Mouse (Mus musculus) right cerebral cortex, adult 18-20 months (tissue): ENCODE measurements at regions not wholly inside any gene's neighbourhood (a gene's known extent, or its start where the extent isn't known, plus 50 kb on each side); places are given as distances from the start of the nearest gene placed in this dataset.
A peak's percentile ranks its signal among the peaks of the same experiment; 100 is the strongest.

Experiments used
- DNase-seq: peaks from one replicate; pipeline ENCODE4 v3.0.0; 2022; ENCODE audit warnings: mixed read lengths

DNA sequence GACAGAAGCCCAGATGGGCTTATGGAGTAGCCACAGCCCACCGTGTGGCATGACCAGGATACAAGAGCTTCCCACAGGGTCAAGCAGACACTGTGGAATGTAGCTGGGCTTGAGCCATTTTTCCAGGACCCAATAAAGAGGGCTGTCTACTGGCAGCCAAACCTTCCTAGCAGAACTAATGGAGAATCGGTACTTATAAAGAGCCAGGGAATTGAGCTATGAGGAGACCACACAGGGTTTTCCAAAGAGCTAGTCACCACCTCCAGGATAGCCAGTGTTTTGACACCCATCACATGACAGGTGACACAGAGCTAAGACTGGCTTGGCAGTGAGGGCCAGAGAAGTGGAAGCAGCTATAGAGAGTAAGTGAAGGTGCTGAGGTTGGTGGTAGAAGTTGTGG is 149.9 kb downstream of the Map2k4 start:
- DNase-seq, result no peak

DNA sequence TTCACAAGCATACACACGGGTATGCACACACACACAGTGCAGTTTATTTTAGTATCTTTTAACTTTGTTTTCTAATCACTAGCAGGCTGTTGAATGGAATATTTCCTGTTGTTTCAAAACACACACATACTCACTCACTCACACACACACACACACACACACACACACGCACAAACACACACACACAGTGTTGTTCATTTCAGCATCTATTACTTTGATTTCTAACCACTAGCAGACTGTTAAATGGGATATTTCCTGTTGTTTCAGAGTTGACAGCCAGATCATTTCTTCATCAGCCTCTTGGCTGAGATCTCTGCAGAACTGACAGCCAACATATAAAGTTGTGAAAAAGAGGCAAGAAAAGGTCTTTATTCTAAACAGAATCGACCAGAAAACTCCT is 150.9 kb downstream of the Map2k4 start:
- no peak for DNase-seq

- no peak for DNase-seq
Observed at GRCm38 (mm10) chr11:65635307-65635706, 152.8 kb downstream of the Map2k4 start.

- no peak for DNase-seq
Observed at GRCm38 (mm10) chr11:65631164-65631563, 156.9 kb downstream of the Map2k4 start.

DNA sequence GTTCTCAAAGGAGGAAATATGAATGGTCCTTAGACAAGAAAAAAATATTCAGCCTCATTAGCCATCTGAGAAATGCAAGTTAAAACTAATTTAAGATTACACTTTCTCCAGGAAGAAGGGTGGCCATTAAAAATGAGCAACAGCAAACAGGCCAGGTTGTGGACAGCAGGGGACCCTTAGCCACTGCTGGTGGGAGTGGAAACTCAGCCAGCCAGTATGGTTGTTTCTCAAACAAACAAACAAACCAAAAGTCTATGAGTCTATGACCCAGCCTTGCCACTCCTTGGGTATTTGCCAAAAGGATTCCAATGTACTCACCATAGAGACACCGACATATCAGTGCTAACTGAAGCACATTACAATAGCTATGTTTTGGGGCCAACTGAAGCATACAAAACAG is 157.7 kb downstream of the Map2k4 start:
- DNase-seq, result no peak

- DNase-seq, result no peak
Observed at GRCm38 (mm10) chr11:65629320-65629719, 158.8 kb downstream of the Map2k4 start.

DNA sequence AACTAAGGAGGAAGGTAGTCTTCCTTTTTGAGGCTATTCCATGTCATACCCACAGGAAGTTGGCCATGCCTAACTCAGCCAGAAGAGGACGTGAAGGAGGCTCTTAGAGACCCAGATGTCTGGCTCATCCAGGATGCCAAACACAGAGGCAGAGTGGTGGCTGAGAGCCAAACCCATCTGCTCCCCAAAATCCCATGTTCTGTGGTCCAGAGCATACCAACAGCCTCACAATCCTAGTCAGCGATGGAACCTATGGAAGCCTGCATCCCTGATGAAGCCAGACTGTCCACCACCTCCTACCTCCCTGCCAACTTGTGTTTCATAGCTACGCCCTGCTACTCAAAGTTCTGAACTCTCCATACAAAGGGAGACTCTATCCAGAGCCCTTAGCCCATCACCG is 169.1 kb downstream of the Map2k4 start:
- DNase-seq, result no peak

- DNase-seq, result no peak
Observed at GRCm38 (mm10) chr11:65610536-65610935, 177.6 kb downstream of the Map2k4 start.

GRCm38 (mm10) chr11:65609056-65609455 is 179.0 kb downstream of the Map2k4 start:
- no peak for DNase-seq

- DNase-seq, result no peak
Observed at GRCm38 (mm10) chr11:65597298-65598076, 190.6 kb downstream of the Map2k4 start.

GRCm38 (mm10) chr11:65588491-65588890 is 199.6 kb downstream of the Map2k4 start:
- DNase-seq, result no peak

DNA sequence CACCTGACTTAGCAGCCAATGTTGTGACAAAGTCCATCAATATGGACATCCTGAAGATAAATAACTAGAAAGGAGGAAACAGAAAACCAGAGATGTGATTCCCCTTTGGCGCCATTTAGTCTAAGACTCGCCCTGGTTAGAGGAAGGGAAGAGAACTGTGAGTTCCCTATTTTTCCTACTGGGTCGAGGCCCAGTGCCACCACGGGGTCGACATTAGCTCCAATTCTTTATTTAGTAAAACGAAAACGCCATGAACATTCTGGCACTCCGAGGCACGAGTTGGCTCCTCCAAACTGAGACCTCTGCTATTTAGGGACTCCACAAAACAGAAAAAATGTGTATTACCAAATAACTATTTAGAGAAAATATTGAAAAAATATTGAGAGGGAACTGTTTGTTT is 220.3 kb downstream of the Map2k4 start:
- DNase-seq, result no peak

GRCm38 (mm10) chr11:65558236-65558635 is 229.9 kb downstream of the Map2k4 start:
- DNase-seq, result no peak

DNA sequence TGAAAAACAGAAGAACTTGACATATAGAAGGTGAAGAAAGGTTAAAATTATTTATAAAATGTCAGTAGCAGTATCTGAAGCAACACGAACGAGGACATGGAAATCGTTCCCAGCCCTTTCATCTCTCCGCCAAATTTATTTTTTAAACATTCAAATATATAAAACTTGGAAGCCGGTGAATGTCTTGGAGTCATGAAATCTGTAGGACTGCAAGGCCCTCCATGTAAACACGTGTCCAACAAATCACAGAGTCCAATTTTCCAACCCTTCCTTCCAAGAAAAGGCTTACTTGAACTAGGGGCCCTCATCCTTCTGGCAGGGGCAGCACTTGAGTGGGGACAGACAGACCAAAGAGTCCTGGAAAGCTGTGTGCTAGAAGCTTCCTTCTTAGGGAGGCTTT is 237.0 kb downstream of the Map2k4 start:
- no peak for DNase-seq

DNA sequence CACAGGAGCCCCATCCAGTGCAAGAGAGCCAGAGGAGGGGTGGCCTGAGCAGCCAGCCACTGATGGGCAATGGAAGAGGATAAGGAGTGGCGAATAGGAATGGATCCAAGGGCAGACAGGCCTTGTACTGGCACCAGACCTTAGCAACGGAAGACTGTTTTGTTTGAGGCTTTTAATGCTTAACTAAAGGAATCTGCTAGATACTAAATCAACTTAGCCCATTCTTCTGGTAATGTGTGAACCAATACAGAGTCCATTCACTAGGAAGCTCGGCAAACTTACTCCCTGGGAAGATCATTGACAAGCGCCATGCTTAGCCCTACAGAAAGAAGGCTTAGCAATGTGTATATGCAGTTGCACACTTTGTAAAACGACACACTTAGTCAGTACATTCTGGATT is 243.8 kb downstream of the Map2k4 start:
- no peak for DNase-seq

DNA sequence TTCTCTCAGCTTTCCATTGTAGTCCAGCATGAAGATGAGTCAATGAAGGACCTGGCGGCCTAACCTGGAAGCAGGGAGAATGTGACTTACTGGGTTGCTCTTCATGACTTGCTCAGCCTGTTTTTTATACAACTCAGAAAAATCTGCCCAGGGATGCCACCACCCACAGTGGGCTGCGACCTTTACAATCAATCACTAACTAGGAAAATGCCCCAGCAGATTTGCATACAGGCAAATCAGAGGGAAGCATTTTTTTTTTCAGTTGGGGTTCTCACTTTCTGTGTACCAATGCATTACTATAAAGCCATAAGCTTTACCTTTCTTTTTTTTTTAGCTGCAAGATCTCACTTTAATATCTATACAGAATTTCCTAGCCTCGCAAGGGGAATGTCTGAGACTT is 244.5 kb downstream of the Map2k4 start:
- no peak for DNase-seq

DNA sequence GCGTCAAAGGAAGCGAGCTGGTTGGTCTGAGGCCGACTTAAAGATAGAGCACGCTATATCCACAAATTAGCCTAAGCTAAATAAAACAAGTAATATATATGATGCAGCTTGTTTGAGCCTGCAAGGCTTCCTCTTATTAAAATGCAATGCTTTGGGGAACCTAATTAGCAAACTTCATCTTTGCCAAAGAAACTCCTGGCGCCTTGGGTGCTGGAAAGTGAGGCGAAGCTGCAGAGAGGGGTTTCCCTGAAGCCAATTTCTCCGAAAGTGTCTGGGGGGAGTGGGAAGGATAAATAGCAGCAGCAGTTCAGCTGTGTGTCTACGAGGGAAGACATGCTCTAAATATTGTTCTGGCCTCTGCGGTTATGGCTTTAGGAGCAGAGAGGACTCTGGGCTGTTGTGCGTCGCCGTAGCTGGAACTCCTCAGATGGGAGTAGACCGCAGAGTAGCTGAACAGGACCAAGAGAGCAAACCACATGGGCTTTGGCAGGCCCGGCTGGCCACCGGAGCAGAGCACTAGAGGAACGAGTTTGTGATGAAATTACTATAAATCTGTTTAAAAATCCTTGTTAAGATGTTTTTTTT is 251.0 kb downstream of the Map2k4 start:
- no peak for DNase-seq

DNA sequence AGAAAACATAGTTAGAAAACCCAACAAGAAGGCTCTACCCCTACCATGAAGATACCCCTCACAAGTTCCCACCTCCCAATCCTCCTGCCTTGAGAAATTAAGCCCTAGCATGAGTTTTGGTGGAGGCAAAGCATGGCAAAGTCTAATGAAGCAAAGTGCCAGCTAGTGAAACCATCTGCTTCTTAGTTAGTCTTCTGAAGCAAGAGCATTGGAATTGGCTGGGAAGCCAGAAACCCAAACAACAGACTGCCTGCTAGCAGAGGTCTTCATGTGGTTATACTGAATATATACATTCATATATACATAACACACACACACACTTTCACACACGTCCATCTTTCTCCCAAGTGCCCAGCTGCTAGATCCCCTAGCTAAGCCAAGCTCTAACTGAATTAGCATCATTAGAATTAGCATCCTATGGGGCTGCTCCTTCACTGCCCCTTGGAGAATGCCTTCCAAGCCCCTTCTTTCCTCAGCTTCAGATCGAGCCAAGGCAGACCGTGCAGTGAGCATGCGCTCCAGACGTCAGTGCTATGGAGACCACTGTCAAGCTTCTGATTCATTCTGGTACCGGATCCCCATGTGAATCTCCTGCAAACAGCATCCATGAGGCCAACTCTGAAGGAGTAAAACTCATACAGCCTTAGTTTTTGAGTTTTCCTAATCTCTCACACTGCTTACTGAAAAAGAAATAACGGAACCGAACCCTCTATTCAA is 252.2 kb downstream of the Map2k4 start:
- DNase-seq, result no peak

GRCm38 (mm10) chr11:65530744-65531143 is 257.4 kb downstream of the Map2k4 start:
- DNase-seq, result peak; percentile 3

DNA sequence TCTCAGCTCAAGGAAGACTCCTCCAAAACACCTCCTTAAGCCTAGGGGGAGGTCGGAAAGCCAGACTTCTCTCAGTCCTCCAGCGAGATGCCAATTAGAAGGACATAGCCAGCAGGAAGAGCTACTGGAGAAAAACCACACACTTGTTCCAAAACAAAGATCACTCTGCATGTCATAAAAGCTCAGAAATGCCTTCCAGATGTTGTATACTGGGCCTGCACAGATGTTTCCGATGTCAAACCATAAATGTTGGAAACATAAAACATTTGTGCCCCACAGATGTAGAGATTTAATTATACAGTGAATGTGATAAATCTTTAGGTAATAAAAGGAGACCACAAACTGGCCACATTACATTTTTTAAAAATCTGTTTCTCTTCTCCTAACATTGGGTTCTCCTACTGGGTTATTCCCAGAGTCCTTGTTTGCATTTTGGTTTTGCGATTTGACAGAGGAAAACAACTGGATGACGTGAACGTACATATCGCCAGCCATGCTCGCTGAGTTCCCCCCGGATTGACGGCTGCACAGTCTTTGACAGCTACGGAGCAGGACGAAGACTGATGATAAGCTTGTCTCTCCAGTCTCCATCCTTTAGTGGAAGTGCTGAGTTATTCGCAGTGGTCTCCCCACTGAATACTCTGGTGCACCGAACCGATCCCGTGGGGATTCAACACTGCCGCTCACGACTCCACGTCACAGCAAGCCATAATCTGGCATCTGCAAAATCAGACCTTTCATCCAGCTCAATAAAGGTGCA is 235.5 kb upstream of the Myocd start:
- DNase-seq, result no peak

GRCm38 (mm10) chr11:65497979-65498378 is 228.2 kb upstream of the Myocd start:
- DNase-seq, result no peak

DNA sequence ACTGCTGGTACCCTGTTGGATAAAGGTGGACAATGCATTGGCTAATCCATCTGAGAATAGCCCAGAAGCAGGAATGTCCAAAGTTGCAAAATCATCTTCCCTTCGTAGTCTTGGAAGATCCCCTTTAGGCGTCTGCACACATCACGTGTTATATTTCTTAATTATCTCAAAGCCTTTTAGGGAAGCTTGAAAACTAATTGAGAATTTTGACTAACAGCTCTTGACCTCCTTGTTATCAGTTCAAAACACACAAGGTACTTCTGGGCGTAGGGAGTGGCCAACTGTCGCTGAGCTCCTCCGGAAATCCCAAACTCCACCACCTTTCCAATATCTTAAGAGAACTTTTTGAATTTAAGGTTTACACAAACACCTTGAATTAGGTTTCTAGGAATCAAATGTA is 227.6 kb upstream of the Myocd start:
- no peak for DNase-seq

- DNase-seq, result no peak
Observed at GRCm38 (mm10) chr11:65495034-65495433, 225.2 kb upstream of the Myocd start.
